Mouse (Mus musculus) inflammation-experienced regulatory T-cells (primary cell): ENCODE results near the gene Nek4. TPM values are rescaled to one million over a fixed set of nuclear protein-coding genes. Genes with fewer than 3 reads are reported as not detected.

ENCODE experiments used
- polyA plus RNA-seq, 2 experiments: library from polyadenylated mRNA; unstranded; fragments of 100-300 nt; shearing (Covaris generic); gene quantifications; one replicate each; pipeline ENCODE4 v1.2.1; 2017

Gene Nek4
- polyA plus RNA-seq = 1 to 10 TPM; 4.7 to 6.2 TPM

DNA sequence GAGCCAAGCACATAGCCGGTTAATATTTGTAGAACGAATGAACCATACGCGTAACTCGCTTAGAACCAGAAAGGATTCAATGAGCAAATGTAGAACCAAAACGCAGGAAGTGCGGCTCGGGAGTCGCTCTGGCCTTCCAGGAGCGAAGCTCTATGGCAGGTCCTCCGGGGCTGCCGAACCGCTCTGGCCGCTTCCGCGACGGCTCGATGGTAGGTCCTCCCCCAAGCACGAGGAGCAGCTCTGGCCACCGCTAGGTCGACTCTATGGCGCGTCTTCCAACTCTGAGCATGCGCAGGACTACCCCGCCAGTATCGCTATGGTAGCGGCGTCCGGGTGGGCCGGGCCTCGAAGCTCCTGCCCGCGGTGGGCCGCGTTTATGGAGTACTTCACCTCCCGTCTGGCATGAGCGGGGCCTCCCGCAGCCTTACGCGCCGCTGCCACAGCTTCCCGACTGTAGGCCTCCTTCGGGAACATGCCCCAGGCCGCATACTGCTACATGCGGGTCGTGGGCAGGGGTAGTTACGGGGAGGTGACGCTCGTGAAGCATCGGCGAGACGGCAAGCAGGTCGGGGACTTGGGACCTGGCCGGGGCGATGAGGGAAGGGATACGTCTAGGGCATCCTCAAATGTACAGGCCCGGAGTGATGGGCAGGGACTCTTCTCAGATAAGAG is at the start of gene Nek4:
Gene Nek4 (plus strand): TSS at position 224 of the 672 bp plus-strand sequence.

GRCm38 (mm10) chr14:30923375-30924105 is 27.6 kb upstream of the Nek4 start, which contains the start of gene Itih3:
Gene Itih3 (minus strand): TSS chr14:30923760.

DNA sequence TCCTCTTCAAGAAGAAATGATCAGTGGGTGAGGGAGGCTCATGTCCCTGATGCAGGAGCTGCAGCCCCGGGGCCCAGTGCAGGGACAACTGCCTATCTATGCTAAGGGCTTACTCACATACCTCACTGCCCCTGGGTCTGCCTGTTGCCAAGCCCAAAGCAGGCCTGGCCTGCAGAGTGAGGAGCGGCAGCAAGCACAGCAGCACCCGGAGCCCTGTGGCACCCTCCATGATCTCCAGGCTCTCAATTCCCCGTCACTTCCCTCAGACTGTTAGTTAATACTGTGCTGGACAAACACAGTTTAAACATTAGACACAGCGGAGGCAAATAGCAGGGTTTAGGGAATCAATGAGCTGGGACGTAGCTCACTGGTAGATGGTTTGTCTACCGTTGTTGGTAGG is 8.1 kb upstream of the Nek4 start, which contains the start of gene Itih1:
Gene Itih1 (minus strand): TSS at position 252 of the 400 bp plus-strand sequence.

DNA sequence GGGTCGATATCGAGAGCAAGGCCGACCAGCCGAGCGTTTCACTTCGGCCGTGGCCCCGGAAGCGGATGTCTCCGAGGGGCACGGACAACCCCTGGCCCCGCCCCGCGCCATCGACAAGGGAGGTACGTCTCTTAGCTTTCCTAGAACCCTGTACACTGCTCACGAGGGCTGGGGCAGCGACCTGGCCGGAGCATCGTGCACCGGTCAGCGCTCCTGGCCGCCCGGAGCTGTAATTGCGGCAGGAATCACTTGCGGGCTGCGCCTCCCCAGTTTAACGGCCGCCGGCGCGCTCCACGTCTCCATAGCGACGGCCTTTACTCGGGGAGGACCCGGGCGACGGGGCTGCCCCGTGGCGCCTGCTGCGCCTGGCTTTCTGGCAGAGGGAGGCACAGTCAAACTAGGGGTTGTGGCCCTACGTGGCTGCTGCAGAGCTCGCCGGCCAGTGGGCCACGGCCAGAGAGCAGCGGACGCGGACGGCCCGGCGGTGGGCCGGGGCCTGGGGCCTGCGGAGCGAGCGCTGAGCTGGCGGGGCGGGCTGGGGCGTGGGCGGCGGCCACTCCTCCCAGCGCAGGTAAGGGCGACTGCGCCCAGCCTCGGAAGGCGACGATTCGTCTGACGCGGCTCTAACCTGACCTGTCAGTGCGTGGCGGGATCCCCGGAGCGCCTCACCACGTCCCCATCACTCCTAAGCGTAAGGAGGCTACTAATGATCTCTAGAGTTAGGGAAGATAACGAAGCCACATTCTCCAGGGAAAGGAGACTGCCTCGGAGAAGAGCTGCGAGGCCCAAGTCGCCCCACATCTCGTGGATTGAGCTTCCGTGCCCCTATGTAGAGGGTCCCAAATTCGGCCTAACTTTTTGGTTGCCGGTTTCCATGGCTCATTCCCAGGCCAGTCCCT is 50.4 kb downstream of the Nek4 start, which contains the start of the genes Glt8d1 and Spcs1:
Gene Glt8d1 (plus strand): TSS at position 94 of the 899 bp plus-strand sequence.
Gene Spcs1 (minus strand): TSS at position 366 of the 899 bp plus-strand sequence.

DNA sequence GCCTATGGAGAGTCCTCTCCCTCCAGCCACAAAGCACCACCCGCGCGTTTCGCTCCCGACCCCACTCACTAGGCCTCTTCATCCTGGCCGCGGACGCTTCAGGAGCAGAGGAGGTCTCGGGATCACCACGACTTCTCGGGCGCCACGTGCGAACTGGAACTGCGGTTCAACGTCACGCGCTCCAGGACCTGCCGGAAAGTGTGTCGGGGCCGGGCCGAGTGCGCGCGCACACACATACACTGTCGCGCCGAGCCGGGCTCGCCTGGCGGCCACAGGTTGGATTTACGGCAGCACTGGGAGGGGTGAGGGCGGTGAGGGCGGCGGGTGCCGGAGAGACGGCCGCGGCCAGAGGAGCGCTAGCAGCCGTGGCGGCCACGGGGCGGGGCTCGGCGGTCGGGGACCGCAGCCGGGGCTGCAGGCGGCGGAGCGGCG is 67.7 kb downstream of the Nek4 start, which contains the start of the genes Pbrm1 and Gnl3:
Gene Pbrm1 (plus strand): TSS at position 279 of the 432 bp plus-strand sequence.
Gene Gnl3 (minus strand): TSS at position 293 of the 432 bp plus-strand sequence.

Other genes with a start within 250 kb of the Nek4 start
- gene Sfmbt1, start 236.5 kb upstream of the Nek4 start, polyA plus RNA-seq = 10 to 100 TPM; 15.1 to 15.3 TPM
- gene Tmem110, start 125.8 kb upstream of the Nek4 start, polyA plus RNA-seq = 10 to 100 TPM; 19.6 to 22.8 TPM
- gene Mustn1, start 72.2 kb upstream of the Nek4 start, polyA plus RNA-seq = 1 to 10 TPM in 1 of 2 experiments, under 1 TPM in 1; 0.92 to 1.7 TPM
- gene Itih4, start 64.9 kb upstream of the Nek4 start, polyA plus RNA-seq = under 1 TPM in 1 of 2 experiments, not detected in 1; 0.18 TPM
- under 1 TPM; 0.05 to 0.20 TPM for gene Itih3, start 27.6 kb upstream of the Nek4 start, polyA plus RNA-seq
- gene Itih1, start 8.1 kb upstream of the Nek4 start, polyA plus RNA-seq = under 1 TPM in 1 of 2 experiments, not detected in 1; 0.27 TPM
- 10 to 100 TPM; 16.4 to 17.5 TPM for gene Glt8d1, start 50.0 kb downstream of the Nek4 start, polyA plus RNA-seq
- 100 to 1,000 TPM; 228 to 275 TPM for gene Spcs1, start 50.3 kb downstream of the Nek4 start, polyA plus RNA-seq
- gene Pbrm1, start 67.8 kb downstream of the Nek4 start, polyA plus RNA-seq = 100 to 1,000 TPM; 125 to 150 TPM
- 10 to 100 TPM; 77.7 to 91.1 TPM for gene Gnl3, start 67.8 kb downstream of the Nek4 start, polyA plus RNA-seq
- gene Smim4, start 177.6 kb downstream of the Nek4 start, polyA plus RNA-seq = 10 to 100 TPM; 48.3 to 72.8 TPM
- gene Nt5dc2, start 179.7 kb downstream of the Nek4 start, polyA plus RNA-seq = 1 to 10 TPM in 1 of 2 experiments, under 1 TPM in 1; 0.99 to 2.0 TPM
- 1 to 10 TPM; 2.9 to 5.7 TPM for gene Stab1, start 217.3 kb downstream of the Nek4 start, polyA plus RNA-seq